Mouse (Mus musculus) embryonic fibroblast, embryonic 13.5 days (primary cell): ENCODE measurements at regions not wholly inside any gene's neighbourhood (a gene's known extent, or its start where the extent isn't known, plus 50 kb on each side); places are given as distances from the start of the nearest gene placed in this dataset.

ENCODE experiments used
- CTCF ChIP-seq: IDR thresholded peaks from 2 replicates; pipeline ENCODE4 v1.5.1; 2011; ENCODE audit warnings: mild to moderate bottlenecking, control low read depth, low read length, moderate library complexity, borderline replicate concordance; ENCODE audit not compliant: insufficient read depth
- POLR2A ChIP-seq: IDR thresholded peaks from 2 replicates; pipeline ENCODE4 v1.6.1; 2011; ENCODE audit warnings: low read depth, mild to moderate bottlenecking, control low read depth, low read length, moderate library complexity

DNA sequence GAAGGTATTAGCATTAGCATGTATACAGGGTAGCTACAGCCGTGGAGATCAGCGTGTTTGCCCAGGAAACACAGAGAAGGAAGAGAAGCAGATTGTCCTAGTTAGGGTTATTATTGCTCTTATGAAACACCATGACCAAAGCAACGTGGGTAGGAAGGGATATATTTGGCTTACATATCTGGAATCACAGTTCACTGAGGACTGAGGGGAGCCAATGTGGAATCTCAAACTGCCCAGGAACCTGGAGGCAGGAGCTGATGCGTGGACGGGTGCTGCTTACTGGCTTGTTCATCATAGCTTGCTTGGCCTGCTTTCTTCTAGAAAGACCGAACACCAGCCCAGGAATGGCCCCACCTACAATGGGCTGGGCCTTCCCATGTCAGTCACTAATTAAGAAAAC is 238.4 kb downstream of the Atp23 start:
- TF ChIP-seq POLR2A, result no peak
- no peak for TF ChIP-seq CTCF
